Mouse (Mus musculus) CD4-positive, CD25-positive, alpha-beta regulatory T cell, adult 4 months (primary cell): Measurements from ENCODE around the gene Itga2b. TPM values are rescaled to one million over a fixed set of nuclear protein-coding genes. Genes with fewer than 3 reads are reported as not detected.
"Not testable (repeated sequence)": the region's sequence is repeated elsewhere in the genome, so short reads cannot be mapped to it uniquely, and the experiment has no call there.

Experiments
- ATAC-seq: one replicate; pipeline ENCODE4 v1.8.0; 2017
- polyA plus RNA-seq, 2 experiments: library from polyadenylated mRNA; unstranded; fragments of 100-300 nt; shearing (Covaris generic); gene quantifications; one replicate each; pipeline ENCODE4 v1.2.1; 2017

Gene Itga2b
- polyA plus RNA-seq, 2 experiments from 2014 or later, result 0.36 to 1.5 TPM

- no peak for ATAC-seq
Observed at GRCm38 (mm10) chr11:102411061-102411460, 58.9 kb downstream of the Itga2b start.

- ATAC-seq, result not testable (repeated sequence)
Observed at GRCm38 (mm10) chr11:102410345-102410744, 59.6 kb downstream of the Itga2b start.

- no peak for ATAC-seq
Observed at GRCm38 (mm10) chr11:102409795-102410330, 60.1 kb downstream of the Itga2b start.

GRCm38 (mm10) chr11:102408888-102409794, 60.8 kb downstream of the Itga2b start:
- ATAC-seq, result no peak

- peak; percentile 92 for ATAC-seq
Observed at GRCm38 (mm10) chr11:102408344-102408876, 61.5 kb downstream of the Itga2b start.

- ATAC-seq, result no peak
Observed at GRCm38 (mm10) chr11:102407834-102408215, 62.1 kb downstream of the Itga2b start, which contains the start of gene Slc25a39. Gene Slc25a39 (minus strand): TSS chr11:102407946.

- peak; percentile 53 for ATAC-seq
Observed at GRCm38 (mm10) chr11:102406900-102407833, 62.8 kb downstream of the Itga2b start.

- ATAC-seq, result no peak
Observed at GRCm38 (mm10) chr11:102406401-102406800, 63.5 kb downstream of the Itga2b start.

- no peak for ATAC-seq
Observed at GRCm38 (mm10) chr11:102405544-102406285, 64.2 kb downstream of the Itga2b start.

- no peak for ATAC-seq
Observed at GRCm38 (mm10) chr11:102404161-102405010, 65.5 kb downstream of the Itga2b start.

- no peak for ATAC-seq
Observed at GRCm38 (mm10) chr11:102403657-102404056, 66.3 kb downstream of the Itga2b start.

Other genes starting within 250 kb of the Itga2b start
- gene Hdac5, start 240.0 kb downstream of the Itga2b start, polyA plus RNA-seq, result 10 to 100 TPM in 1 of 2 experiments, 1 to 10 TPM in 1; 6.5 to 12.3 TPM
- 1 to 10 TPM in 1 of 2 experiments, under 1 TPM in 1; 0.40 to 1.8 TPM for gene BC030867, start 221.2 kb downstream of the Itga2b start, polyA plus RNA-seq
- gene Asb16, start 201.4 kb downstream of the Itga2b start, polyA plus RNA-seq, result not detected
- gene Tmub2, start 185.2 kb downstream of the Itga2b start, polyA plus RNA-seq, result 10 to 100 TPM; 64.7 to 80.5 TPM
- gene Atxn7l3, start 173.5 kb downstream of the Itga2b start, polyA plus RNA-seq, result 1 to 10 TPM; 7.2 to 7.3 TPM
- gene Ubtf, start 150.4 kb downstream of the Itga2b start, polyA plus RNA-seq, result 10 to 100 TPM; 46.1 to 51.1 TPM
- gene Slc4a1, start 103.9 kb downstream of the Itga2b start, polyA plus RNA-seq, result not detected
- 1 to 10 TPM; 3.3 to 3.5 TPM for gene Rundc3a, start 76.7 kb downstream of the Itga2b start, polyA plus RNA-seq
- 10 to 100 TPM; 44.0 to 44.2 TPM for gene Slc25a39, start 62.2 kb downstream of the Itga2b start, polyA plus RNA-seq
- 10 to 100 TPM; 23.3 to 51.4 TPM for gene Grn, start 39.8 kb downstream of the Itga2b start, polyA plus RNA-seq
- gene Fam171a2, start 22.4 kb downstream of the Itga2b start, polyA plus RNA-seq, result not detected
- 10 to 100 TPM; 64.2 to 75.8 TPM for gene Gpatch8, start 86.3 kb upstream of the Itga2b start, polyA plus RNA-seq
- gene Gm11627, start 109.3 kb upstream of the Itga2b start, polyA plus RNA-seq, result not detected
- gene Fzd2, start 134.3 kb upstream of the Itga2b start, polyA plus RNA-seq, result not detected
- under 1 TPM in 1 of 2 experiments, not detected in 1; 0.16 TPM for gene Meioc, start 193.6 kb upstream of the Itga2b start, polyA plus RNA-seq
- gene Ccdc43, start 227.7 kb upstream of the Itga2b start, polyA plus RNA-seq, result 10 to 100 TPM; 30.6 to 38.0 TPM